Mouse (Mus musculus) brain, adult 2 months (tissue): Measurements from ENCODE around the gene Skint4.

ENCODE experiments used
- DNase-seq: peaks from one replicate; pipeline ENCODE4 v3.0.0; 2011; ENCODE audit warnings: low read depth, low spot score

The Skint4 gene

GRCm38 (mm10) chr4:112071716-112072115, at the start of gene Skint4:
Skint4 (plus strand) TSS chr4:112072016.
- no peak for DNase-seq
